Mouse (Mus musculus) lung, embryonic 15.5 days (tissue): ENCODE data around the gene Pros1. TPM values are rescaled to one million over a fixed set of nuclear protein-coding genes. Genes with fewer than 3 reads are reported as not detected.

Source experiments
- ATAC-seq: fragments of 200-750 bp; cut with Nextera tagmentation; 2 replicates; pipeline ENCODE4 v1.8.0; 2017; ENCODE audit warnings: moderate number of reproducible peaks, borderline replicate concordance; ENCODE audit not compliant: low FRiP score, low TSS enrichment; ENCODE audit errors: extremely low read depth
- H3K27ac ChIP-seq: fragments of 300-500 bp; sonication (generic); 2 replicates; pipeline ENCODE4 v1.5.1; 2015; ENCODE audit warnings: moderate library complexity, mild to moderate bottlenecking, inconsistent platforms
- H3K27me3 ChIP-seq: fragments of 300-500 bp; sonication (generic); 2 replicates; pipeline ENCODE4 v1.6.1; 2015; ENCODE audit warnings: inconsistent platforms
- H3K36me3 ChIP-seq: fragments of 300-500 bp; sonication (generic); 2 replicates; pipeline ENCODE4 v1.6.1; 2015; ENCODE audit warnings: inconsistent platforms
- H3K4me1 ChIP-seq: fragments of 300-500 bp; sonication (generic); 2 replicates; pipeline ENCODE4 v1.6.1; 2015; ENCODE audit warnings: inconsistent platforms
- H3K4me2 ChIP-seq: fragments of 300-500 bp; sonication (generic); 2 replicates; pipeline ENCODE4 v1.6.1; 2015; ENCODE audit warnings: inconsistent platforms, mild to moderate bottlenecking, moderate library complexity
- H3K4me3 ChIP-seq: fragments of 300-500 bp; sonication (generic); 2 replicates; pipeline ENCODE4 v1.5.1; 2015; ENCODE audit warnings: mild to moderate bottlenecking, inconsistent platforms
- H3K9ac ChIP-seq: fragments of 300-500 bp; sonication (generic); 2 replicates; pipeline ENCODE4 v1.6.1; 2015; ENCODE audit warnings: inconsistent platforms
- H3K9me3 ChIP-seq: fragments of 300-500 bp; sonication (generic); 2 replicates; pipeline ENCODE4 v1.6.1; 2016; ENCODE audit warnings: inconsistent platforms
- WGBS: fragments of 180-500 bp; shearing (Covaris S2); methylation state at CpG from one replicate; pipeline ENCODE4 v1.1.7; 2015; 5-methylcytosine and 5-hydroxymethylcytosine counted together
- polyA plus RNA-seq: library from polyadenylated mRNA; unstranded; fragments of >200 nt; fragmentation: Nextera tagmentation; extraction: Ambion mirVana; gene quantifications from 2 replicates; pipeline ENCODE4 v1.2.1, GENCODE M21; 2015

Gene Pros1
- 66.1 and 69.3 TPM in 2 replicates for polyA plus RNA-seq

DNA sequence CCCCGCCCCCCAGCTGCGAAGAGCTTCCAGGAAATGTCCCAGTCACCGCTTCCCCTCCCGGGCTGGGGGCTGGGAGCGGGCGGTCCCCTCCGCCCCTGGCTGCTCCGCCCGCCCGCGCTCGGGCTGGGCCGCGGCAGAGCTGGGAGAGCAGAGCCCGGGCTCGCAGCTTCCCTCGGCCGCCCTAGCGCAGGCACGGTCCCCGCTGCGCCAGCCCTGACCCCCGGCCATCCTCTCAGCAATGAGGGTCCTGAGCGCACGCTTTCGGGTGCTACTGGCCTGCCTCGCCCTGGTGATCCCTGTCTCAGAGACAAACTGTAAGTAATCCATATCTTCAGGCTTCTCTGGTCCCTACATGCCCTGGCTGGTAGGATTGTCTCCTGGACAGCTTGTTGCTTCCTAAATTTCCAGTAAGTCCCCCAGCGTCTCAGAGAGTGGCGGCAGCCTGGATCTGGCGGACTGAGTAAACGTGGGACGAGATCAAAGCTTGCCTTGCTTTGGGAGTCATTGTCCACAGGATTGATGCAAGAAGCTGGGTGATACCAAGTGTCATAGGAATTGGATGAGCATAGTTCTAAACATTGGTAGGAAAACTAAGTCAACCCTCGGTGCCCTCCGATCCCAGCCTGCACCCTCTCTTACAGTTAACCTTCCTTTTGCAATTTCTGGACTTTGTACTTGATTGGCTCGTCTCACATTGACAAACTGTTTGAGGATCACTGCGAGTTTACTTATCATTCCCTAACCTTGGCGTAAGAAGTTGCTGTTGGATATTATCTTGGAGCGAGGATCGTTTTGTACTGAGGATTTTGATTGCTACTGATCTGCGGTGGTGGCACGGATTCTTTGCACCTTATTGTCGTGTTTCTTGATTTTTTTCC, at the start of gene Pros1:
TSS of gene Pros1 (plus strand) at position 117 of the 878 bp plus-strand sequence.
- WGBS, result 2% methylated on average over 42 of the region's 42 CpGs

DNA sequence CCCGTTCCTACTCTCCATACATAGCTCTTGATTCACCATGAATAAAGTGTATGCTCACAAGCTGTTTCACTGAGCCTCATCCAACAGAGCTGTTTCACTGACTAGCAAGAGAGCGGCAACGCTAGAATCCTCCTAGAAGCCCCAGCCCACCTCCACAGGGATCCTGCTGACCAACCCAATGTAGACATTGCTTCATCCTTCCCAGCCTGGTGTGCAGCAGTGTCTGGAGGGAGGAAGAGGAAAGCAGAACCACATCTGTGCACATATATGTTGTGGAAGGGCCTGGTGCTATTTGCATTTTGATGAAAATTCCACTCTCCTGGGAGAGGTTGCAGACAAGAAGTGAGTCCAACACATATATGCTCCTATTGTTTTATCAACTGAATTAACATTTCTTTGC, 49.5 kb upstream of the Pros1 start:
- peaks cover 13% of the 10 kb centered on the region; the same call in 1 of the 2 replicates for H3K4me1 ChIP-seq
- H3K4me2 ChIP-seq, result no peak overlapping the region
- no peak overlapping the region for H3K27ac ChIP-seq
- peaks cover 9% of the 10 kb centered on the region for H3K36me3 ChIP-seq
- 91% methylated on average over 3 of the region's 3 CpGs for WGBS
- no peak for ATAC-seq
- H3K27me3 ChIP-seq, result no peaks in the 10 kb centered on the region
- no peak overlapping the region for H3K9ac ChIP-seq
- H3K9me3 ChIP-seq, result no peaks in the 10 kb centered on the region
- H3K4me3 ChIP-seq, result no peak overlapping the region

More for the DNA sequence above, at the start of gene Pros1:
- H3K36me3 ChIP-seq, result no peaks in the 10 kb centered on the region
- peak; percentile 97 for ATAC-seq
- peaks cover 7% of the 10 kb centered on the region; the same call in 1 of the 2 replicates for H3K4me1 ChIP-seq
- peak within 1 kb of the TSS; percentile 82 for H3K4me2 ChIP-seq
- peak within 1 kb of the TSS; percentile 86 for H3K9ac ChIP-seq
- H3K27ac ChIP-seq, result peak within 1 kb of the TSS; percentile 86
- H3K27me3 ChIP-seq, result no peaks in the 10 kb centered on the region
- no peaks in the 10 kb centered on the region for H3K9me3 ChIP-seq
- peak within 1 kb of the TSS; percentile 69 for H3K4me3 ChIP-seq

DNA sequence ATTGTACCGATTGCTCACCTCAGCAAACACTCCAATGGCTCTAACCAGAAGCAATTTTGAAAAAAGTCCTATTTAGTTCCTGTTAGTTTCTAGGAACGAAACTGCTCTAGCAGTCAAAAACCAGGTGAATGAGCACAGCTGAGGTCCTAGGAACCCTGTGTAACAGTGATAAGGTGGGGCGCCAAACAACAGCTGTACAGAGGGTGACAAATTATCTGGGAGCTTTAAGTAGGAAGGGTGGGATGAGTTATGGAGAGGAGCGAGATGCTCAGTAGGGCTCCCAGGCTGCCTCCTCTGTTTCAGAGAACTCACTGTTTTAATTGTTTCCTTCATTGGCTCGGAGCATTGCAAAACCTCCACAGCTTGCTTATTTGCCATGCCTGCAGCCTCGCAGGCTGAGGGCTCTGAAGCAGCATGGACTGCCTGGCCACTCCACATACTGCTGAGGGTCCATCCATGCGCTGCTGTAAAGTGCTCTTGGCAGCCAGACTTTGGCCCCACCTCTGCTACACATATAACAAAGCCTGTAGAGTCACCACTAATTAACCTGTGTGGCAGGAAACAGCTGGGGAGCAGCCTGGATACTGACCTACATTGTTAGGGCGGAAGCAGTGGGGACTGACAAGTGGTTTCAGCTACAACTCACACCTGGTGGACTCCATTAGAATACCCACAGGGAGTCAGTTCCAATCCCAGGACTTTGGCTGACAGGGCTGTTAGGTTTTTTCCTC, 46.7 kb upstream of the Pros1 start:
- Histone ChIP-seq H3K27me3 (no peaks in the 10 kb centered on the region), H3K27ac (peak overlapping the region; percentile 52), H3K4me2 (no peak overlapping the region), H3K36me3 (peaks cover 7% of the 10 kb centered on the region; the same call in 1 of the 2 replicates), H3K4me3 (no peak overlapping the region), H3K4me1 (peaks cover 13% of the 10 kb centered on the region; the same call in 1 of the 2 replicates), H3K9ac (no peak overlapping the region), H3K9me3 (no peaks in the 10 kb centered on the region)
- peak; percentile 77 for ATAC-seq
- WGBS, result 53% methylated on average over 8 of the region's 8 CpGs

DNA sequence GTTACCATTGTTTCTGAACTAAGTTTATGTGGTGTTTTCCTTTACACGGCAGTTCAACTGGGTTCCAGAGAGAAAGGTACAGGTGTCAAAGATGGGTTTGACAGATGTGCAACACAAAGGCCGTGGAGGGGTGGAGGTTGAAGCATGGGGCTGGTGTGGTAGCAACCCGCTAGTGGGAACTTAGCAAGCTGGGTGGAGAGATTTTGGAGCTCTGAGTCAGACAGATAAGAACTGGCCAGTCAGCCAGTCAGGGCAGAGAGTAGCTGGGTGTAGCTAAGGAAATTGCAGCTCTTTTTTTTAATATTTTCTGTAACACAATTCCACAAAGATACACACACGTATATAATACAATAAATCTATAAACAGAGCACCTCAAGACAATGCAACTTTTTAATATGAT, 43.3 kb upstream of the Pros1 start:
- Histone ChIP-seq H3K4me1 (peaks cover 21% of the 10 kb centered on the region; the same call in 1 of the 2 replicates), H3K36me3 (no peaks in the 10 kb centered on the region), H3K9ac (no peak overlapping the region), H3K27me3 (no peaks in the 10 kb centered on the region), H3K27ac (no peak overlapping the region), H3K9me3 (no peaks in the 10 kb centered on the region), H3K4me2 (no peak overlapping the region), H3K4me3 (no peak overlapping the region)
- WGBS, result 75% methylated on average over 4 of the region's 4 CpGs
- ATAC-seq, result no peak

DNA sequence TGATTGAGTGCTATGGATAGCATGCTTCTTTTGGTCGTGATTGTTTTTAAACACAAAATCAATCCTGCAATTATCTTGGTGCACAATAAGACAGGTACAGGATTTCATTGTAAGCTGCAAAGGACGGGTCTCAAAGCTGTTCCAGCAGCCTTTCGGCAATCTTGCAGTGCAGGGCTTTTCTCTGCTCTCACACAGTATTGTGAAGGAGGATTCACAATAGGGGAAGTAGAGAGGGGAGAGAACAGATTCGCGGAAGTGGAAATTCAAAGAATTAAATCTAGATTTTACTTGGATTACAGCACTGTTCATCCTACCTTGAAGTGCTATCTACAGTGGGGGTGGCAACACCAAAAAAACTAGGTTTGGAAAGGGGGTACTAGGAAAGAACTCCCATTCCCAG, 40.3 kb upstream of the Pros1 start:
- H3K4me3 ChIP-seq, result no peak overlapping the region
- H3K4me1 ChIP-seq, result 0 out of 2 replicates have a peak, but pooled peaks cover 8% of the 10 kb centered on the region
- no peak overlapping the region for H3K4me2 ChIP-seq
- H3K36me3 ChIP-seq, result no peaks in the 10 kb centered on the region
- H3K27me3 ChIP-seq, result no peaks in the 10 kb centered on the region
- peak overlapping the region; percentile 79 for H3K27ac ChIP-seq
- no peaks in the 10 kb centered on the region for H3K9me3 ChIP-seq
- ATAC-seq, result no peak
- H3K9ac ChIP-seq, result no peak overlapping the region
- 63% methylated on average over 5 of the region's 5 CpGs for WGBS

DNA sequence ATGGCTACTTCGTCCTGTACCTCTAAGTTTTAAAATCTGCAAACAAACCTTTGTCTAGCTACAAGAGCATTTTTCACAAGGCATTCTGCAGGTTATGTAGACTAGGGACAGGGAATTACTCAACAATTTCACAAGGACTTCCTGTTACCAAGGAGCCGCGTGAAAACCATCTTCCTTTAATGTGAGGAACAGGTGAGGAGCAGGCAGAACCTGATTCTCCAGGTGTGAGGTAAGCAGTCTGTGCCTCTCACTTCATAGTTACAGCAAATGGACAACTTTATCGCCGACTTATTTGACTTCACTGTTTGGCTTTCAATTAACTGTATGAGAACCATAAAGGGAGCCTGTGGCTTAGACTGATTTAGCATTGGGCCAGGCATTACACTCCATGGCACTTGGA, 39.6 kb upstream of the Pros1 start, which contains the start of gene Stx19:
TSS of gene Stx19 (plus strand) at position 186 of the 400 bp plus-strand sequence.
- Histone ChIP-seq H3K4me1 (0 out of 2 replicates have a peak, but pooled peaks cover 8% of the 10 kb centered on the region), H3K9me3 (no peaks in the 10 kb centered on the region), H3K4me2 (no peak within 1 kb of the TSS), H3K4me3 (0 out of 2 replicates have a peak within 1 kb of the TSS, but pooled peaks have one; percentile 7), H3K9ac (no peak within 1 kb of the TSS), H3K27ac (peak within 1 kb of the TSS; percentile 79), H3K27me3 (no peaks in the 10 kb centered on the region), H3K36me3 (no peaks in the 10 kb centered on the region)
- 40% methylated on average over 5 of the region's 5 CpGs for WGBS
- ATAC-seq, result peak; percentile 87; the same call in 1 of the 2 replicates

DNA sequence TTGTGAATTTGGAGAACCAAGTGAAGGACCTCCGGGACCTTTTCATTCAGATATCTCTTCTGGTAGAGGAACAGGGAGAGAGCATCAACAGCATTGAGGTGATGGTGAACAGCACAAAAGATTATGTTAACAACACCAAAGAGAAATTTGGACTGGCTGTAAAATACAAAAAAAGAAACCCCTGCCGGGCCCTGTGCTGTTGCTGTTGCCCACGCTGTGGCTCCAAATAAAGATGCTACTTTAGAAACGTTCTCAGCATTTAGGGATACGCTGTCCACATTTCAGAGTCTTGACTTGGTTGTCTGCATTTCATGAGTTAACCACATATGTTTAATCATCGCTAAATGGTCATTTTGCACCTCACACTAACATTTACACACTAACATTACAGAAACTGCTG, 31.6 kb upstream of the Pros1 start:
- Histone ChIP-seq H3K4me2 (no peak overlapping the region), H3K27ac (no peak overlapping the region), H3K36me3 (no peaks in the 10 kb centered on the region), H3K9me3 (no peaks in the 10 kb centered on the region), H3K9ac (no peak overlapping the region), H3K27me3 (no peaks in the 10 kb centered on the region), H3K4me3 (no peak overlapping the region), H3K4me1 (no peaks in the 10 kb centered on the region)
- ATAC-seq, result no peak
- 92% methylated on average over 6 of the region's 6 CpGs for WGBS

DNA sequence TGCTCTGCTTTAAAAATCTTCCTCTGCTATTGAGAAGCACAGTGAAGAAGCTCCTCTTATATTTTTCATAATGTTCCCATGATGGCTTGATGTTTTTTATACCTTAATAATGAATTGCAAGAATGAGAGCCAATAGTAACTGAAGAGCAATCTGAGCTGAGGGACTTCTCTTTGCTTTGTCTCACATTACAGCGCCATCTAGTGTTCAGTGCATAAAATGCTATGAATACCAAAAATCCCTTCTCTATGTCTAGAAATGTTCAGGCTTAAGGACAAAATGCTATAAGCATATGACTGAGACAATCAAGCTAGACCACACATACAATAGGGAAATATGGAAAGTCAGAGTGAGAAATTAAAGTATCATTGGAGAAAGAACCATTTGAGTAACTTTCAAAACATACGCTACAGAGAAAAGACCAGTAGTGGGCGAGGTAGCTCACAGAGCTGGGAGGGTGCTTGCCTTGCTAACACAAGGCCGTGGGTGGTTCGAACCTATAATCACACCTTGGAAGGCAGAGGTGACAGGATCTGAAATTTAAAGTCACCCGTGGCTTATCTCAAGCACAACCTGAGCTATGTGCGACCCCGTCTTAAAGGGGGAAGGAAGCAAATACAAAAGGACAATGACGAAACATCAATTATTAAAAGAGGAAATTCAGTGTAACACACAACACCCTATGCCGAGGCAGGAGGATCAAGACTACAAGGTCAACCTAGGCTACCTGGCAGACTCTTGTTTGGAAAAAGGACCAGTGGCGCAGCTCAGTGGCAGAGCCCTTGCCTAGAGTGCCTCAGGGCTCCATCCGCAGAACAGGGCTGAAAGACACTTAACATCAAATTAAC, 27.7 kb upstream of the Pros1 start:
- H3K9me3 ChIP-seq, result no peaks in the 10 kb centered on the region
- no peak overlapping the region for H3K9ac ChIP-seq
- H3K4me1 ChIP-seq, result no peaks in the 10 kb centered on the region
- no peak for ATAC-seq
- 69% methylated on average over 12 of the region's 12 CpGs for WGBS
- no peak overlapping the region for H3K4me3 ChIP-seq
- no peak overlapping the region for H3K4me2 ChIP-seq
- no peak overlapping the region for H3K27ac ChIP-seq
- H3K27me3 ChIP-seq, result no peaks in the 10 kb centered on the region
- no peaks in the 10 kb centered on the region for H3K36me3 ChIP-seq

DNA sequence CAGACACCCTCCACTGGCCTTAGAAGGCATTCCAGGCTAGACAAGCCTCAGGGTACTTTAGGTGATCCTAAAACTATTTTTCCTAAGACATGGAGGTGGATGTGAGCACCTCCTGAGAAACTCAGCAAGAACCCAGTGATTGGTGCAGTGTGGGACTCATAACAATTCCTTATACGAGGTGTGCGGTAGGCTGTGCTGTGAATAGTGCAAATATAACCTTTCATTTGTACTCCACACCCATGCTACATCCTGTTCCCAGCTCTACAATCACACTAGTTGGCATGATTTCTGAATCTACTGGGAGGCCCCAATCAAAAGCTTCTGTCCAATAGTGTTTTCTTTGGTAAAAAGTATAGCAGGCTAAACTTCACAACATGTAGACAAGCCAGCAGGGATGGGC, 22.1 kb upstream of the Pros1 start:
- H3K36me3 ChIP-seq, result no peaks in the 10 kb centered on the region
- H3K4me3 ChIP-seq, result no peak overlapping the region
- H3K4me2 ChIP-seq, result no peak overlapping the region
- H3K27ac ChIP-seq, result no peak overlapping the region
- no peaks in the 10 kb centered on the region for H3K9me3 ChIP-seq
- no peaks in the 10 kb centered on the region for H3K4me1 ChIP-seq
- H3K9ac ChIP-seq, result no peak overlapping the region
- 78% methylated on average over 2 of the region's 2 CpGs for WGBS
- H3K27me3 ChIP-seq, result no peaks in the 10 kb centered on the region
- no peak for ATAC-seq

DNA sequence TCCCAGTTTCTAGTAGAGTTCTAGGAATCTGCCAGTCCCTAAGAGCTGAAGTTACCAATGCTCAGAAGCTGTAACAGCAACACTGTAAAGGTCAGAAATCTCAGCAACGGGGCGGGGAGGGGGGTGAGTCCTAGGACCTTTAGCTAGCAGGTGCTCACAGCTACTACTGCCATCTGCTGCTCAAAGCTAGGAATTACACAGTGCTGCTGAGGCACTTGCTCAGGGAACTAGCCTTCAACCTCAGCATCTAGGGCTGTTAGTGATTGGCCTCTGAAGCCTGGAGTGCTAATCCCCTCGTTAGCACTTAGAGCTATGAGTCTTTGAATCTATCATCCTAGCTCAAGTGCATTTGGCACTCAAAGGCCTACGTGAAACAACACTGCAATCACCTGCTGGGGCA, 21.6 kb upstream of the Pros1 start:
- no peak overlapping the region for H3K4me3 ChIP-seq
- H3K36me3 ChIP-seq, result no peaks in the 10 kb centered on the region
- H3K4me1 ChIP-seq, result no peaks in the 10 kb centered on the region
- no peak for ATAC-seq
- no peaks in the 10 kb centered on the region for H3K27me3 ChIP-seq
- no peak overlapping the region for H3K9ac ChIP-seq
- no peak overlapping the region for H3K27ac ChIP-seq
- H3K4me2 ChIP-seq, result no peak overlapping the region
- WGBS, result 13% methylated on average over 4 of the region's 4 CpGs
- H3K9me3 ChIP-seq, result no peaks in the 10 kb centered on the region

DNA sequence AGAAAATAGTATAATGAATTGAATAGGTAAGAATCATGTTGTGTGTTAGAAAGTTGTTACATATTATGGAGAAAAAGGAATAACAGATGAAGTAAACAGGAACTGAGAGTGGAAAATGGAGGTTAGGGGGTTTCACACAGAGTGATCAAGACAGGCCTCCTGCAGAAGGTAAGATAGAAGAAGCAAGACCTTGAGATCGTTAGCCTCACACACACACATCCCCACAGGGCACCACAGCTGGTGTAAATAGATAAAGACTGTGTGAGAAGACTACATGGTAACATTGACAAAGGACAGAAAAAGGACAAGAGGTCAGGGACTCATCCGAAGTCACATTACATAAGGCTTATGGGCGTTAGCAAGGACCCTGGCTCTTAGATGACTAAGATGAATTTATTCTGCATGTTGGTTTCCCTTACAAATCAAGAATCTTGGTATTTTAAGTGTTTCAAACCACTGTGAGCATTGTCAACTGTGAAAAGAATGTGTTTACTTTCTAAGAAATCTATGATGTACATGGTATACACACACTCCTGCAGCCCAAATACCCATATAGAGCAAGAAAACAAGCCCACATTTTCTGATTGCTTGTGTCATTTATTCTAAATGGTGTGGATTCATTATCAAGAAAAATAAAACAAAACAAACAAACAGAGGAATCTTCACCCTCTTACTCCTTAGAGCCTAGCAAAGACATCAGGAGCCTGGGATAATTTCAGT, 19.9 kb upstream of the Pros1 start:
- Histone ChIP-seq H3K9me3 (no peaks in the 10 kb centered on the region), H3K36me3 (no peaks in the 10 kb centered on the region), H3K9ac (no peak overlapping the region), H3K4me3 (no peak overlapping the region), H3K27ac (no peak overlapping the region), H3K4me1 (no peaks in the 10 kb centered on the region), H3K4me2 (no peak overlapping the region), H3K27me3 (no peaks in the 10 kb centered on the region)
- 34% methylated on average over 3 of the region's 3 CpGs for WGBS
- ATAC-seq, result no peak
